Mouse (Mus musculus): Measurements from ENCODE around the gene Eif2b5.

DNA sequence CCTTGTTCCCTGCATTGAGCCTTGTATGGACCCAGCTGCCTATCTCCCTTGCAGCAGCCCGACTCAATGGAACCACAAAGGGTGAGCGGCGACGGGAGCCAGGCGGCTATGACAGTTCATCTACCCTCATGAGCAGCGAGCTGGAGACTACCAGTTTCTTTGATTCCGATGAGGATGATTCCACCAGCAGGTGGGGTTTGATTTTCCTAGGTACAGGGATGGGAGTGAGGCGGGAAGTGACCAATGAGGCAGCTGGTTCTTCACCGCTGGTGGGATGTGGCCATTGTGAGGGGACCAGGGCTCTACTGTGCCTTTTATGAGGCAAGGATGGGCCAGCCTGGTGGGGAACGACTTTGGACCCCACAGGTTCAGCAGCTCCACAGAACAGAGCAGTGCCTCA lies 25.3 kb downstream of the Eif2b5 start:
- TF ChIP-seq POLR2A (IDR thresholded peaks at IDR 0.05; ENCODE audit: borderline replicate concordance, extremely low read depth, insufficient read depth, insufficient read length, poor library complexity, severe bottlenecking) (no peak), CTCF (IDR thresholded peaks at IDR 0.05; ENCODE audit: borderline replicate concordance, extremely low read depth, insufficient read depth, insufficient read length) (no peak)

All from brain, embryonic 14.5 days (tissue).